Mouse (Mus musculus) cortical plate, adult 2 months (tissue): ENCODE measurements around the gene Gm10521.

Experiments used
- CTCF ChIP-seq: fragments of 200-500 bp; IDR thresholded peaks from 2 replicates; pipeline ENCODE4 v1.5.1; 2011; ENCODE audit warnings: mild to moderate bottlenecking, control low read depth, low read length; ENCODE audit not compliant: insufficient read depth; ENCODE audit errors: extremely low read depth
- POLR2A ChIP-seq: fragments of 200-500 bp; IDR thresholded peaks from 2 replicates; pipeline ENCODE4 v1.6.1; 2011; ENCODE audit warnings: mild to moderate bottlenecking, low read length, control low read depth; ENCODE audit not compliant: insufficient read depth; ENCODE audit errors: extremely low read depth

DNA sequence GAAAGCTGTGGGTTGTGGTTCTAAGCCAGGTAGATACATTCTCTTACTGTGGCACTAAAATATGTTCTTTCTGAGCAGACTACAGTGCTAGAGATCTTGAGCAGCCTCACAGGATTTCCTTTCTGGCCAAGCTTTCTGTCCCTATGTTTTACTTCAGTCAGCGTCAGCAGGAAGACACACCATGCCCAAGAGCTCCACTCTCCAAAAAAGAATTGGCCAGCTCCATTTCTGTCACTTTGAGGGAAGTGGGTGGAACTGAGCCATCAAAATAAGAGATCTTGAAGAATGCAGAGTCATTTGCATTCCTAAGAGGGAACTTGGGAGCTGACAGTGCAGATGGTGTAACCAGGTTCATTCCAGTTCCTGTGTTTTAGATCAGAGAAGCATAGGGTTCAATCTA lies 8.5 kb upstream of the Gm10521 start:
- no peak for TF ChIP-seq CTCF
- TF ChIP-seq POLR2A: no peak
